Mouse (Mus musculus) hindbrain, postnatal 0 days (tissue): Measurements from ENCODE around the gene March8. TPM values are rescaled to one million over a fixed set of nuclear protein-coding genes. Genes with fewer than 3 reads are reported as not detected.

Experiments
- ATAC-seq: fragments of 200-750 bp; cut with Nextera tagmentation; 2 replicates; pipeline ENCODE4 v1.8.0; 2017; ENCODE audit warnings: mild to moderate bottlenecking, moderate TSS enrichment, moderate library complexity
- DNase-seq: peaks from one replicate; pipeline ENCODE4 v3.0.0-alpha.2; 2015; ENCODE audit warnings: low spot score
- H3K27ac ChIP-seq: fragments of 300-500 bp; sonication (generic); 2 replicates; pipeline ENCODE4 v1.5.1; 2014; ENCODE audit warnings: mild to moderate bottlenecking
- H3K27me3 ChIP-seq: fragments of 300-500 bp; sonication (generic); 2 replicates; pipeline ENCODE4 v1.6.1; 2014; ENCODE audit warnings: low read length, mixed read lengths; ENCODE audit not compliant: insufficient read depth
- H3K36me3 ChIP-seq: fragments of 300-500 bp; sonication (generic); 2 replicates; pipeline ENCODE4 v1.6.1; 2014; ENCODE audit warnings: low read length, mixed read lengths; ENCODE audit not compliant: insufficient read depth
- H3K4me1 ChIP-seq: fragments of 300-500 bp; sonication (generic); 2 replicates; pipeline ENCODE4 v1.6.1; 2014; ENCODE audit warnings: antibody characterized with exemption, low read length, mixed read lengths; ENCODE audit not compliant: insufficient read depth
- H3K4me2 ChIP-seq: fragments of 300-500 bp; sonication (generic); 2 replicates; pipeline ENCODE4 v1.6.1; 2014; ENCODE audit warnings: low read depth, mild to moderate bottlenecking, low read length, moderate library complexity, mixed read lengths
- H3K4me3 ChIP-seq: fragments of 300-500 bp; sonication (generic); 2 replicates; pipeline ENCODE4 v1.5.1; 2014; ENCODE audit warnings: low read length
- H3K9ac ChIP-seq: fragments of 300-500 bp; sonication (generic); replicated peaks from 2 replicates; pipeline ENCODE4 v1.6.1; 2014; ENCODE audit warnings: mild to moderate bottlenecking, low read length, moderate library complexity, mixed read lengths
- H3K9me3 ChIP-seq: fragments of 300-500 bp; sonication (generic); 2 replicates; pipeline ENCODE4 v1.6.1; 2016; ENCODE audit warnings: low read length, mixed read lengths
- CTCF ChIP-seq: IDR thresholded peaks from 2 replicates; pipeline ENCODE4 v1.5.1; 2016; ENCODE audit warnings: antibody characterized with exemption, control low read depth, low read depth
- WGBS: fragments of 180-500 bp; shearing (Covaris S2); extraction: QIAGEN DNeasy Blood & Tissue Kit; methylation state at CpG from one replicate; pipeline ENCODE4 v1.1.7; 2014; 5-methylcytosine and 5-hydroxymethylcytosine counted together
- polyA plus RNA-seq: library from polyadenylated mRNA; unstranded; fragments of >200 nt; fragmentation: Nextera tagmentation; extraction: Ambion mirVana; gene quantifications from 2 replicates; pipeline ENCODE4 v1.2.1, GENCODE M21; 2015
- total RNA-seq: library from RNA; depleted of rRNA; stranded (reverse); fragments of >200 nt; gene quantifications from 2 replicates; pipeline ENCODE4 v1.2.3, GENCODE M21; 2014

March8 gene
- total and polyA plus RNA-seq, 2 experiments from 2014 or later = 38.8 to 118 TPM

DNA sequence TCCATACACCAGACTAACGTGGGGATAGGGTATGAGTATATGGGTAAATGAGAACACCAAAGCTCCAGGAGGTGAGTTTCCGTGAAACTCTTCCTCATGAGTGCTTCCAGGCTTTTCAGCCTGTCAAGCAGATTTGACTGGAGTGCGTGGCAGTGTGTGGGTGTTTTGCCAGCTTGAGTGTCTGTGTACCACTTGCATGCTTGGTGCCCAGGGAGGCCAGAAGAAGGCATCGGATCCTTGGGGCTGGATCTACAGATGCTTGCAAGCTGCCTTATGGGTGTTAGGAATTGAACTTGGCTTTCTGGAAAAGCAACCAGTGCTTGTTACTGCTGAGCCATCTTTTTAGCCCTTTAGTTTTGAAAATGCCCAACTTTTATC, 19.1 kb downstream of the March8 start:
- H3K9me3 ChIP-seq = no peaks in the 10 kb centered on the region
- H3K36me3 ChIP-seq = no peaks in the 10 kb centered on the region
- WGBS = 42% methylated on average over 4 of the region's 4 CpGs
- TF ChIP-seq CTCF = no peak
- DNase-seq (peak; percentile 33), ATAC-seq (no peak)
- H3K4me2 ChIP-seq = no peak overlapping the region
- no peak overlapping the region for H3K27ac ChIP-seq
- H3K4me3 ChIP-seq = no peak overlapping the region
- no peak overlapping the region for H3K9ac ChIP-seq
- H3K4me1 ChIP-seq = no peaks in the 10 kb centered on the region
- H3K27me3 ChIP-seq = no peaks in the 10 kb centered on the region

DNA sequence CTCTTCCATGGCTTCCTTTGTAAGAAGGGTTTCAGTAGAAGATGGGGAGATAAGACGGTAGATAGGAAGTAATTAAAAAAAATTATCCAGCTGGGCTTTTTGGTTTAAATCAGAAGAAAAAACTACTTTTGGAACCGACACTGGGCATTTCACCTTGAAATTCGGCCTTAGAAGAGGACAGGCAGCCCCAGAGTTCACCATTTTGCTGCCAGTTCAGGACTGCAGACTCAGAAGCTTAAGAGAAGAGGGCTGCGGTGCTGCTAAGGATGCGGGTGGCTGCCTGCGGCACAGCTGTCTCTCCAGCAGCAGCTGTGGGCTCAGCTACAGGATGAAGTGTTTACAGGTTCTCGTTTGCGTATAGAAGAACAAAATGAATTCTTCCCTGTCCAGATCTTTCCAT, 20.2 kb downstream of the March8 start:
- no peaks in the 10 kb centered on the region for H3K36me3 ChIP-seq
- DNase-seq (no peak), ATAC-seq (no peak)
- H3K27ac ChIP-seq = no peak overlapping the region
- TF ChIP-seq CTCF = no peak
- 73% methylated on average over 8 of the region's 8 CpGs for WGBS
- no peak overlapping the region for H3K9ac ChIP-seq
- H3K9me3 ChIP-seq = no peaks in the 10 kb centered on the region
- H3K4me1 ChIP-seq = no peaks in the 10 kb centered on the region
- no peak overlapping the region for H3K4me2 ChIP-seq
- H3K4me3 ChIP-seq = no peak overlapping the region
- H3K27me3 ChIP-seq = no peaks in the 10 kb centered on the region

DNA sequence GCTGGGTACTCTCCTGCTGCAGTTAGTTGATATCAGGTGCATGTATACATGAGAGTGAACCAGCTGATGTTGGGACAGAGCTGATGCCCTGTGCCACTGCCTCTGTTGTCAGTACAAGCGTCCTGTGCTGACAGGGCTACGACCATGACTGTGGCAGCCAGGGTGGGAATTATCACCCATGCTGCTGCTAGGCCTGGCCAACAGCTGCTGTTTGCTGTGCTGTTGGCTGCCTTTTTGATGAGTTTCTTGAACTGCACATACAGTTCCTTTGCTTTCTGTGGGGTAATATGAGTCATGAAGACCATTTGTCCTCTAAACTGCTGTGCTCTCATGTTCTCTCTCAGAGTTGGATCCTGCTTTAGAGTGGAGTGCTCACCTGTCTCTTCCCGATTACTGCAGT, 21.4 kb downstream of the March8 start:
- no peak for TF ChIP-seq CTCF
- no peak overlapping the region for H3K9ac ChIP-seq
- H3K36me3 ChIP-seq = no peaks in the 10 kb centered on the region
- ATAC-seq (no peak), DNase-seq (no peak)
- no peaks in the 10 kb centered on the region for H3K27me3 ChIP-seq
- no peaks in the 10 kb centered on the region for H3K9me3 ChIP-seq
- no peaks in the 10 kb centered on the region for H3K4me1 ChIP-seq
- no peak overlapping the region for H3K4me2 ChIP-seq
- H3K4me3 ChIP-seq = no peak overlapping the region
- no peak overlapping the region; the same call in 1 of the 2 replicates for H3K27ac ChIP-seq
- 71% methylated on average over 3 of the region's 3 CpGs for WGBS

DNA sequence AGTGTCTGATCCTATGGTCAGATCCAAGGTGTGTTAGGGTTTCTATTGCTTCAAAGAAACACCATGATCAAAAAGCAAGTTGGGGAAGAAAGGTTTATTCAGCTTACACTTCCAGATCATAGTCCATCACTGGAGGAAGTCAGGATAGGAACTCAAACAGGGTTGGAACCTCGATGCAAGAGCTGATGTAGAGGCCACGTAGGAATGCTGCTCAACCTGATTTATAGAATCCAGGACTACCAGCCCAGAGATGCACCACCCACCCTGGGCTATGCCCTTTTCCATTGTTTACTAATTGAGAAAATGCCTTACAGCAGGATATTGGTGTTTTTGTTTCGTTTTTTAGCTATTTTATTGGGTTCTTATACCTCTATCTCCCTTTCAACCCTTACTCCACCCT, 23.6 kb downstream of the March8 start:
- H3K36me3 ChIP-seq = no peaks in the 10 kb centered on the region
- no peak overlapping the region for H3K27ac ChIP-seq
- 91% methylated on average over 3 of the region's 3 CpGs for WGBS
- no peaks in the 10 kb centered on the region for H3K27me3 ChIP-seq
- no peak for ATAC-seq
- no peak for DNase-seq
- H3K9me3 ChIP-seq = no peaks in the 10 kb centered on the region; the same call in 1 of the 2 replicates
- no peaks in the 10 kb centered on the region for H3K4me1 ChIP-seq
- no peak for TF ChIP-seq CTCF
- no peak overlapping the region for H3K4me3 ChIP-seq
- no peak overlapping the region for H3K9ac ChIP-seq
- no peak overlapping the region for H3K4me2 ChIP-seq

DNA sequence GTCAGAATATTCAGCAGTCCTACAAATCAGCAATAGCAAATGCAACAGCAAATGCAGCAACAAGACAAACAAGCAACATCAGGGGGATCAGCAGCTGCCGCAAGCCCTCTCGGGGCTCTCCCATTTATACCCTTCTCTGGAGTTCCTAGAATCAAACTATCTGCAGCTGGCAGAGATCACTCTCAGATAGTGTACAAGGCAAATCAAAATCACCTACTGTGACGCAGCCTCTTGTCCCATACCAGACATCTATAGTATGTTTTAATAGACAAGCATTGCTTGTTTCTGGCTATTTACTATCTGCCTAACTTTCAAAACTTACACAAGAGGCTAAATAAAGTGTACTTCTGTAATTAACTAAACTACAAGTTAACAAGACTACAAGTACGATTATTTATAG, 24.2 kb downstream of the March8 start:
- Histone ChIP-seq H3K27me3 (no peaks in the 10 kb centered on the region), H3K4me1 (no peaks in the 10 kb centered on the region), H3K9me3 (no peaks in the 10 kb centered on the region; the same call in 1 of the 2 replicates), H3K9ac (no peak overlapping the region), H3K27ac (no peak overlapping the region), H3K4me2 (no peak overlapping the region), H3K4me3 (no peak overlapping the region), H3K36me3 (no peaks in the 10 kb centered on the region)
- ATAC-seq = no peak
- WGBS = 89% methylated on average over 4 of the region's 4 CpGs
- DNase-seq = no peak
- no peak for TF ChIP-seq CTCF

DNA sequence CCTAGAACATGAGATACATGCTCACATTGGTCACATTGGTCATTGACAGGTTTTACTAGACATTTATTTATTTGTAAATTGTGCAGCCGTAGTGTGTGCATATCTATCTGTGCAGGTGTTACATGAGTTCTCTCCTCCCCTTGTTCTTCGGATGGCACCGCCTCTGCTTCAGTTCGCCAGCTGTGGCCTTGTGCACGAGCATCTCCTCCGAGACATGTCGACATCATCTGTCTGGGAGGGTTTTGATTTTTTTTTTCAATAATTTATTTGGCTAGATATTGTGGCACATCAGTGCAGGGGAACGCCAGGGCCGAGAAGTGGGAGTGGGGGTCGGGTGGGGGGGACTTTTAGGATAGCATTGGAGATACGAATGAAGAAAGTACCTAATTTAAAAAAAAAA, 30.1 kb downstream of the March8 start:
- no peak for TF ChIP-seq CTCF
- ATAC-seq = no peak
- no peak overlapping the region for H3K9ac ChIP-seq
- no peak overlapping the region for H3K4me2 ChIP-seq
- H3K4me1 ChIP-seq = no peaks in the 10 kb centered on the region
- H3K36me3 ChIP-seq = no peaks in the 10 kb centered on the region
- H3K9me3 ChIP-seq = no peaks in the 10 kb centered on the region; the same call in 1 of the 2 replicates
- H3K4me3 ChIP-seq = no peak overlapping the region
- DNase-seq = no peak
- 74% methylated on average over 11 of the region's 11 CpGs for WGBS
- H3K27me3 ChIP-seq = no peaks in the 10 kb centered on the region
- H3K27ac ChIP-seq = no peak overlapping the region

DNA sequence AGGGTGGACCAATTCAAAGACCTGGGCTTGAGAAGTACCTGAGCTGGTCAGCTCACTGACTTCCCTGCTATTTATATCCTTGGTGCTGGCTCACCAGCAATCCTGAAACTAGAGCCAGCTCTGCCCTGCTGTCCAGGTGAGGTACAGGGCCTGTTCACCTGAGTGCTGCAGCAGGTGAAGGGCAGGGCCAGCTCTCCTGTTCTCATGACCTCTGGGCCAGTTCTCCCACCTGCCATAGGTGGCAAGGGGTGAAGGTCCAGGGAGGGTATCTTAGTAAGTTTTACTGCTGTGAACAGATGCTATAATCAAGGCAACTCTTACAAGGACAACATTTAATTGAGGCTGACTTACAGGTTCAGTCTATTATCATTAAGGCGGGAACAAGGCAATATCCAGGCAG, 32.0 kb downstream of the March8 start:
- H3K9ac ChIP-seq = no peak overlapping the region
- no peaks in the 10 kb centered on the region for H3K27me3 ChIP-seq
- H3K4me1 ChIP-seq = no peaks in the 10 kb centered on the region
- ATAC-seq (no peak), DNase-seq (no peak)
- H3K4me3 ChIP-seq = no peak overlapping the region
- H3K4me2 ChIP-seq = no peak overlapping the region
- H3K9me3 ChIP-seq = no peaks in the 10 kb centered on the region; the same call in 1 of the 2 replicates
- WGBS = 94% methylated on average over 1 of the region's 1 CpGs
- H3K27ac ChIP-seq = no peak overlapping the region
- TF ChIP-seq CTCF = no peak
- H3K36me3 ChIP-seq = no peaks in the 10 kb centered on the region
